Mouse (Mus musculus) brain, adult 2 months (tissue): ENCODE results near the gene Mall.

Experiments used
- DNase-seq: peaks from one replicate; pipeline ENCODE4 v3.0.0; 2011; ENCODE audit warnings: low read depth, low spot score

Mall gene

DNA sequence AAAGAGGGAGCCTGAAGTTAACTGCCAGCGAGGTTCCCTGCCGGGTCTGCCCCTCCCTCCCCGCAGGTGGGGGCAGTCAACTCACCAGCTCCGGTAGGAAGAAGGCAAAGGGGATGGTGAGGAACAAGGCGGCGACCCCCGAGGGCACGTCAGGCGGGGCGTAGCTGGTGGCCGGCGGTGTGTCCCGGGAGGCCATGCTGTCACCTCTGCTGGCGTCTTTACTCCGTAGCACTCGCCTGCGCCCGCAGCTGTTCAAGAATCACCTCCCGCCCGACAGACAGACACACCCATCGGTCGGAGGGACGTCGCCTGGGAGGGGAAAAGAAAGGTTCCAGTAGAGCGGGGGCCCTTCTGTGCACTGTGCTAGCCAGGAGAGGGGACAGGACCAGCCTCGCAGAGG lies at the start of gene Mall:
Gene Mall (minus strand): TSS at position 262 of the 400 bp plus-strand sequence.
- no peak for DNase-seq

DNA sequence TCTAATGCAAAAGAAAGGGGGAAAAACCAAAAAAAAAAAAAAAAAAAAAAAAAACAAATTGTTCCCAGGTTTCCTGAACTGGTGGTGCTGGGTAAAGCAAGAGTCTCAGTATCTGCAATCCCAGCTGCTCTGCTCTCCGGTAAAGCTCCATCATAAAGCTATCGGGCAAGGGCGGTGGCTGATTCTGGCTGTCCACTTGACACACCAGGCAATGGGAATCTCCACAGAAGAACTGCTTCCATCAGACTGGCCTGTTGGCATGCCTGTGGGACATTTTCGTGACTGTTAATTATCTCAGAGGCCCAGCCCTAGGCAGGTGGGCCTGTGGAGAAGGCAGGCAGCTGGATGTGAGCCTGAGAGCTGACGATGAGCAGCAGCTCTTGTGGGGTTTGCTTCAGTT lies 48.7 kb upstream of the Mall start:
- no peak for DNase-seq

DNA sequence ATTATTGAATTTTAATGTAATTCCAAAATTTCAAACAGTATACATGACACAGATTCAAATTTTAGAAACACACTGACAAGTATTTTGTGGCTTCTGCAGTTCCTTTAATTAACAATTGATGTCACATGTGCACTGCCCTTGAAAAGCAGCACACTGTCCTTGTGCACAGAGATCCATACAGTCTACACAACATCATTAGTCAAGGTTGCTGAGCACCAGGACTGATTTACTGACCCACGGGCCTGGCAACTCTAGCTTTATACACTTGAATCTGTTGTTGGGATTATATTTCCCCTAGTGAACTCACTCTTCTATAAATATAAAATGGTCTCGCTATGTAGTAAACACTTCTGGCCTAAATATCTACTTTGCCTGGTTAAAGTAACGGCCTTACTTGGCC lies 45.3 kb upstream of the Mall start:
- no peak for DNase-seq

DNA sequence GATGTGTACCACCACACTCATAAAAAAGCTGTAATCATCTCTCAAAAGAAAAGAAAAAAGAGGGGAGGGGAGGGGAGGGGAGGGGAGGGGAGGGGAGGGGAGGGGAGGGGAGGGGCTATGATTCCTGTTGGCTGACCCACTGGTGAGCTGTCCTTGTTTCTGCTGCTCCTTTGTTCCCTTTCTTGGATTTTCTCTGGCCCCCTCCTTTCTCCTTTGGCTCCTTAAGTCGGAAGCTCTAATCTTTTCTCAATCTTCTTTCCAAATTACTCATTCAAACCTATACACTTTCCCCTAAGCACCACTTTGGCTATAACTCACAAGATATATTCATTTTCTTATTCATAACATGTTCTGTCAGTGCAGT lies 44.8 kb upstream of the Mall start:
- no peak for DNase-seq

DNA sequence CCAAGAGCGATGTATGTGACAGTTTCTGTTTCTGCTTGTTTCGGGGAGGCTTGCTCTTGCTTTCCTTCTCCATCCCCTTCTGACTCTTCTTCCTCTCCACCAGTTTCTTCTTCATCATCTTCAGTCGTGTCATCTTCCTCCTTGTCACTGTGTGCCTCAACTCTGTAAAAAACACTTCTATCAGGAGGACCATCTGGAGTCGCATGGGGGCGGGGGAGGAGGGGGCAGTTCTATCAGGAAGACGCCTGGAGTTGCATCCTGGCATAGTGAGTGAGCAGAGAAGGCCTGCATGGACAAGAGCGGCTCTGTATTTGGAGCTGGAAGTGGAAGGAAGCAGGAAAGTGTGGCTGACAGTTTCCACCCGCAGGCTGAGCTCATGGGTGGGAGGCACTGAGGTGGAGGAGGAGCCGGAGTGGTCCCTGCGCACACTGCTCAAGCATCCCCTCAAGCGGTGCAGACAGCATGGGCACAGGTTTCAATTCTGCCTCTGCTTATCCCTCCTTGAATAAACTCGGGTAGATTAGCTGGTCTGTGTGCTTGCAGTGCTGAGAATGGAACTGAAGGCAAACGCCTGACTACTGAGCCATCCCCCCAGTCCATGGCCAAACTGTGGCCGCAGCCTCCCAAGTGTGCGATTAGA lies 44.3 kb upstream of the Mall start:
- DNase-seq = peak; percentile 46

DNA sequence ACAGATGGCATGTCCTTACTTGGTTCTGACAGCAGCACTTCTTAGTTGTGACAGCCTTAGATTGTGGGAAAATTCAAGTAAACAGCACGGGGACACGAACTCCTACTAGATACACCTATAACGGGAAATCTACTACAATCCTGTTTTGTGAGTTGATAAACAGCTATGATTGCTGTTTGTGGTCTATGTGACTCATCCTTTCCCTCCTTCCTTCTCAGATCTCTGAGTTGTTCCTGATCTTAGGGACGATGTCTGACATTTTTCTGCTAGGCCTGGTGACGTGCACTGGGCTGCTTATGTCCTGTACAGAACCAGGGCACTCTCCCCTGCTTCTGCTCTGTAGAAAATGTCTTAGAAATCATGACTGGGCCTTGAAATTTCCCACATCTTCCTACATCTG lies 31.9 kb upstream of the Mall start:
- no peak for DNase-seq

DNA sequence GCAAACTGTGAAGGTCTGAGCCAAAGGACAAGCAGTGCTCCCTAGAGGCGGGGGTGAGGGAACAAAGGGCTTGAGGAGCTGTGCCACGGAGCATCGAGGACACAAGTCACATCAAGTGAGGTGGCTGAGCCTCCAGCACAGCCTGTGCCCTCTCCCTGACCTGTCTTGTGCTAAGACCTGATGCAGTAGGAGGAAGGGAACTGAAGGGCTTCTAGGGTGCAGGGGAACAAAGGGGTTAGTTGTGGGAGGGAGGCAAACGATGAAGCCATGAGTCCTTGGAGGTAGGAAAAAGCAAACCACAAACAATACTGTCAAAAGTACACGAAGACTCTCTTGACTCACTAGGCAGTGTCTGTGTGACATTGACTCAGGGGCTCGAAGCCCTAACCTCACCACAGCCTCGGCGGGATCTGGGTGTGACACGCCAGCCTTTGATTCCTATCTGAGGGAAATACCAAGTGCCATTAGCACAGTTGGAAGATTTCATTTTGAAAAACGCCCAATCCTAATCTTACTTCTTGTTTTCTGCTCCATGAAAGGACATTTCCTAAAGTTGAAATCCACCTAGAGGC lies 30.8 kb upstream of the Mall start:
- no peak for DNase-seq

DNA sequence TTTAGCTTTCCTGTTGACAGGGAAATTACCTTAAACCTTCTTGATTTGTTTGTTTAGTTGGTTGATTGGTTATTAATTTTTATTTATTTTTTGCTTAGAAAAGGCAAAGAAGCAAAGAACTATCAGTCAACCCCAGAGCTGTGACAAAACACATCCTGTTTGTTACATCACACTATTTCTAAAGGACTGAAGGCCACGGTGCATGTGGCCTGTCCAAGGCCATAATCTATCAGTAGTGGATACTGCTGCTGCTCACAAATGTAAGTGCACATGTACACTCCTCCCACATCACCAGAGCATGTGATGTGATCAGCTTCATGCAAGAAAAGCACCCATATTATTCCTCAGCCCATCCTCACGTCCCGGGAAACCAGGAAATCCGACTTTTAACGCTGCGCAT lies 30.3 kb upstream of the Mall start:
- no peak for DNase-seq

DNA sequence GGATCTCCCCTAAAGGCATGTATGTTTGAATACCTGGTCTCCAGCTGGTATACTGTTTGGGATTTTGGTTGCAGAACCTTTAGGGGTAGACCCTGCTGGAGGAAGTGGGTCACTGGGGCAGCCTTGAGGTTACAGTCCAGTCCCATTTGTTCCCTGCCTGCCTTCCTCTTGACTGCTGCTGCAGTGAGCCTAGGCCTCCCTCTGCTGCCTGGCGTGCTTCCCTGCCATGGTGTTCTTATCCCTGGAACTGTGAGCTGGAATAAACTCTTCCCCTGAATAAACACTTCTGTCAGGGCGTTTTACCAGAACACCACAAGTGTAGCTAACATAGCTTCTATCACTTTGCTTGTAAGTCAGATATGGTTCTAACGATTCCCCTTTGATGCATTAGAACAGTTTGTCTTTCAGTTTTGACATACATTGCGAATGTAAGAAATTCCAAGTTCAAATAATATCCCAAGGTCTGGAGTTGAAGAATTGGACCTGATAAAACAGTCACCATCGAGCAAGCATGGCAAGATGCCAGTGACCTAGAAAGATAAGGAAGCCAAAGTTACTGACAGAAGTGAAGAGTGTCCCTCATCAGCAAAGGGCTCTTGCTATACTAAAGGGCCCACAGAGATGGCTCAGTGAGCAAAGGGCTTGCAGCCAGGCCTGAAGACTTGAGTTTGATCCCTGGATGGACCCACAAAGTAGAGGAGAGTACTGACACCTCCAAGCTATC lies 29.6 kb upstream of the Mall start:
- peak; percentile 20 for DNase-seq

DNA sequence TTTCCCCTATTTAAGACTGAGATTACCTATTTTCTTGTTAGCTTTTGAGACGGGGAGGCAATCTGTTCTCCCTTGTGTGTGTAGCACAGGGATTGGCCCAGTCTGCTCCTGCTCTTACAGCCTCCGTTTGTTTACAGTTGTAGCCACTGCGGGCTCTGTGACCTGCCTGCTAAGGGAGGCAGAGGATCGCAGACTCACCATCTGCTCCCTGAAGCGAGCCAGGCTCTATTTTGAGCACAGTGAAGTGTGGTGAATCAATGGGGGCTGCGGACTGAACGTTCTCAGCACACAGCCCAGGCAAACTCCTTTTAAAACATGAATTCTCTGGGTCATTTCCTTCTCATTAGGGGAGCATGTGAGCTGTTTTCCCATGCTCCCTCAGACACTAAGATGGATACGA lies 27.4 kb upstream of the Mall start:
- DNase-seq = peak; percentile 97

DNA sequence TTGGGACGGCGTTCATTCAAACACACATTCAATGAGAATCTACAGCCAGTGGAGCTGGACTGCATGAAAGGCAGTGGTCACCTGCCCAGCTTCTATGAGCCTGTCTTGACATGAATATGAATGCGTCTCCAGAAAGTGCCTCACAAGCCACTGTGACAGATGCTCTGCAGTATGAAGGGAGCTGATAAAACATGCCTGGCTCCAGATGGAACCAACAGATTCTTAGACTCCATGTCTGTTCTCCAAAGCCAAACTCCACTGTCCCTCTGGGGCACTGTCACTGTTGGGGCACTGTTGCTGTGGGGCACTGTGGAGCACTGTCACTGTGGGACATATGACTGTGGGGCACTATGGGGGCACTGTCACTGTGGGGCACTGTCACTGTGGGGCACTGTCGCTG lies 24.4 kb upstream of the Mall start:
- no peak for DNase-seq

DNA sequence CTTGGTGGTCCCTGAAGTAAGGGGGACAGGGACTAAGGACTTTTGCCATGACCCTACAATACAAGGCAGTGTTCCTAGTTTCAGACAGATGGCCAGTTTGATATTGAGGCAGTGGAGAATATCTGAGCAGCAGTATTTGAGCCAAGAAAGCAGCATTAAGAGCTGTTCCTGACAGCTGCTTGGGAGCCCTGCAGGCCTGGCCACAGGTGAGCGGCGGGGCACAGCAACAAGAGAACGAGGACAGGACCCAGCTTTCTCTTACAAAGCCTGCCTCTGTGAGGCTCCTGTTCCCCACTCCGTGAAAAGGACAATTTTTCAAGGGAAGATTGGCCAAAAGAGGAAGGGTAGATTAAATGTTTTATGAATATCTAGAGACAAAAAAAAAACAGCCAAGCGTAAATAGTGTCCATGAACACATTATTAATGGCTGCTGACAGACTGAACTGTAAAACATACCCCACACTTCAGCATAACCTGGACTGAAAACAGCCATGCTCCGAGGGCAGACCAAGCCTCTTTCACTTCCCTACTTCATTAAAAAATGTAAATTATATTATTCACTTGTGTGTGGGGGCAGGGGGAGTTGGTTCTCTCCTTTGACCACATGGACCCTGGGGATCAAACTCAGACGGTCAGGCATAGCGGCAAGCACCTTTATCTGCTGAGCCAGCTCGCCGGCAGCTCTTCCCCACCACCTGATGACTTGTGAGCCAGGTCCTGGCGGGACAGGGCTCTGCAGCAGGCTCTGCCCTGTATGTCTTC lies 22.3 kb upstream of the Mall start:
- DNase-seq = peak; percentile 11

DNA sequence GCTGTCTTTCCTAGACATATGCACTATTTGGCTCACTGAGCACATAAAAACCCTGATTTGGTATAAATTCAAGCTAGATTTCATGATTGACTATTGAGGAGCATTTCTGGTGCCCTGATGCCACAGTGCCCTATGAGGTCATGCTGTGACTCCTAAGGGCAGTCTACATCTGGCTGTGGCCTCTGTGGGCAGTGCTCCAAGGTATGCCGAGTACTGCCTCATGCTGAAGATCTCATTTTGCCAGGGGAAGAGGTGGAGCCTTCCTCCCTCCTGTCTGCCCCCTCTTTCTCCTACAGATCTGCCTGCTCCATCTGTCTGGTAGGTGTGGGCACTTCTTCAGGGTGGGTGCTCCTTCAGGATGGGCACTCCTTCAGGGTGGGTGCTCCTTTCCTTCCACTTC lies 19.6 kb upstream of the Mall start:
- DNase-seq = no peak

DNA sequence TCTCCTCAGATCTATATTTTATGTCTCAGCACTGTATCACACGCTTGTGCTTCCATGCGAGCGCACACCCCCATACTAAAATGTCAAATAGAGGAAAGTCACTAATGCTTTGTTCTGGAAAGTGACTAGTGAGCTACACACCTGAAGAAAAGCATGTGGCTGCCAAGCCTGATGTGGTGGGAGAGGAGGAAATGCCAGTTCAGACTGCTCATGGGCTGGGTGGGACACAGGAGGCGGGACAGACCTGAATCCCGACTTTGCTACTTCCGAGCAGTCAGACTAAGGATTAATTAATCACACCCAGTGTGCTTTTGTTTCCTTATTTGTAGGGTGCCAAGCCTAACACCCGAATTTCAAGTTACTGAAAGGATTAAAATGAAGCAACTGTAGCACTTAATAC lies 18.6 kb upstream of the Mall start:
- DNase-seq = no peak

DNA sequence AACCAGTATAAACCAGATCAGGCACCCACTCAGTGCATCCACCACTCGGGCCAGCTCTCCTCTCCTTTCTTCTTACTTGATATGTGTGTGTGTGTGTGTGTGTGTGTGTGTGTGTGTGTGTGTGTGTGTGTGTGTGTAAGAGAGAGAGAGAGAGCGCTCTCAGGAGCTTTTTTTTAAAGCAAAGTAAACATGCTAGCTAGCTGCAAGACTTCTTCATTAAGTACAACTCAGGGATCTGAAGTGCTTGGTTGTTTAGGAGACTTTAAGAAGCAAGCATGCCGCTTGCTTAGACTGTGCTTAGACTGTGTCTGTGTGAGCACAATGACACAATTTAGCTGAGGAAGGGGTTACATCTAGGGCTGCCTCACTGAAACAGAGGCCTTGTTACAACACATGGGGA lies 12.9 kb upstream of the Mall start:
- no peak for DNase-seq

DNA sequence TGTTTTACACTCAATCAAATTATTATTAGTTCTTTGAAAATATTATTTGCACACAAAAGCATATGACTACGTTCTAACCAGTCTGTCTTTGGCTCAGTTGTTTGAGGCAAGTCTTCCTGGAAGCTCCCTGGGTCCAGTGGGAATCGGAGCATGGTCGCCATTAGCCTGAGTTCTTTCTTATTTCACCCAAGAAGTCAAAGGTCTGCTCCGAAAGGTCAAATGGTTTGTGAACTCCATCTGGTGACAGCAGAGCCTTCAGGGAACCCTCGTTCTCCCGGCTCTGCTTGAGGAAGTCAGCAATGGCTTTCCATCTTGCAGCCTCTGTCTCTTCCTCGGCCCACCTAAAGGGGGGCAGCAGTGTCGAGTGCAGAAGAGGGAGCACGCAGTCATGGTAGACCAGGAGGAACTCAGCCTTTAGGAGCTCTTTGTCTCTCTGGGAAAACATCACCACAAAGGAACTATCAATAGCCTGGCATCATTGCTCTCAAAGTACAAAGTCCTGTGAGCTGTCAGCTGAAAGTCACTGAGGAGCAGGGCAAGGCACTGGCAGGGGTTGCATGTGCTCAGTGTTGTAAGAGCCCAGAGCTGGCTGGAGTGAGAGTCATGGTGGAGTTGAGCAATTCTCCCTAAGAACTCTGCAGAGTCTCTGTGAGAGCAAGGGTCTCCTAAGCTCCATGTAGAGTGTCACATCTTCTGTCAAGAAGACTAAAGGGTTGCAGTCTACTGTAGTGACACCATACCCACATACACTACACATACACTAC lies 11.2 kb upstream of the Mall start:
- DNase-seq = no peak

DNA sequence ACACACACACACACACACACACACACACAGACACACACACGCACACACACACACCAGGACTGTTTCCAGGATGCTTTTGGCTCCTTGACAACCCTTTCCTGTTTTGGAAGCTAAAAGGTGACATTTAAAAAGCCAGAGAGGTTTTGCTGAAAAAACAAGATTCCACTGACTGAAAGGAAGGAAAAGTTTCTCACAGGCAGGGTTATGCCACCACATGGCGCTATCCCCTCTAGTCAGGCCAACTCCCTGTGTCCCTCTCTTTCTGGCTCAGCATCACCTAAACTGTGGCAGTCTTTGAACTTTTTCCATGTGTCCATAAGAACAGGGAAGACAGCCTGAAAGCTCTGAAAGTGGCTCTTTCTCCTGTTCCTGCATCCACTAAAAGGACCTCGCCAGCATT lies 8.2 kb upstream of the Mall start:
- no peak for DNase-seq

DNA sequence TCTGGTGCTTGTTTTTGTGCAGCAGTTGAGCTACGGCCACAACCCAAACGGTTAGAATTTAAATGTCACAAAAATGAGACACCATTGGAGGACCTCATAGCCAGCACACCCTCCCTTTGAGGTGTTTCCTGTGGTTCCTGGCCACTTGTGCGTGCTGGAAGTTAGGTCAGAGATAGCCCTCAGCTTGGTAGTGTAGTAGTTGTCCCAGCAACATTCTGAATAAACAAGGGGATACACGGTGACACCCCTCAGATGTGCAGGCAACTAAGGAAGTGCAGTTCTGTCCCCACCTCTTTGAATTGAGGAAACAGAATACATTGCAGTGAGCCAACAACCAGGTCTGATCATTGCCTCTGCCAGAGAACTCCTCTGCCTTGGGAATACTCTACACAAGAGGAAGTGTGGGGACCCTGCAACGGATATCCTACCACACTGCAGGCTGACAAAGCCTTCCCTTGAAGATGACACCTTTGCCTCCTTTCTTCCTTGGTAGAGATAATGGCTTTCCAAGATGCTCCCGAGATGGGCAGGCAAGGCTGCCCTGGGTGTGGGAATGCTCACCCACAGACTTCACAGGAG lies 7.0 kb upstream of the Mall start:
- DNase-seq = no peak

DNA sequence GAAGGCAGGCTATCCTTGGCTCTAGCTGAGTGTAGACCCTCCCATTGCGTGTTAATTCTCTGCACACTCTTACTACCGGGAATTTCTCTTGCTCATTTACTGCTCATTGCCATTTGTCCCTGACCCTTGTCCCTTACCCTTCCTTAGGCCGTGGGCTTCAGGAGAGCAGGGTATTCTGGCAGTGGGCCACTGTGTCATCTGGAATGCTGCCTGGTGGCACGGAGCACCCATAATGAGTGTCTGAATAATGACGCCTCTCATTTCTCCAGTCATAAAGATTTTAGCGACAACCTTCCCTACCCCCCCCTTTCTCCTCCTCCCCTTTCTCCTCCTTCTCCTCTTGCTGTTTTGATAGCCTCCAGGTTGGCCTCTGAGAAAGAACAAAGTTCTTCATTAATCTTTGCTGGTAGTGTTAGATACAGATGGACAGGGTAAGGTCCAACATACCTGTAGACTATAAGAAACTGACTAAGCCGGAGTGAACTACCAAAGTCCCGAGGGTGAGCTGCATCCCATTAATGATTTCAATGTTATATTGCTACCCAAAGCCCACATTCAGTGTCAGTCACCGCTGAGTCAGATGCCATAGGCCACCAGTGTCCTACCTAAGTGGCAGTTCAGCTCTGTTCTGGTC lies 5.9 kb upstream of the Mall start:
- no peak for DNase-seq

DNA sequence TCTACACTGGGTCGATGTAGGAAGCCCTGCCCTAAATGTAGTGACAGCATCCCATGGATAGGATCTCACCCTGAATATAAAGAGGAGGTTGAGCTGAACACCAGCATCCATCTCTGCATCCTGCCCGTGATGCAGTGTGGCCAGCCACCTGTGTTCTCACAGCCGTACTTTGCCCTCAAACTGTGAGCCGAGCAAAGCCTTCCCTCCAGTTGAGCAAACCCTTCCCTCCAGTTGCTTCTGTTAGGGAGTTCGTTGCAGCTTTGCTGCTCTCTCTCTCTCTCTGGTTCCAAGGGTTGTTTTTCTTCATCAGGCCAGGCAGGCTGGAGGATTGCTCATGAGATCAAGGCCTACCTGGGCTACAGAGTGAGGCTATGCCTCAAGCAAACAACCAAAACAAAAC lies 5.2 kb upstream of the Mall start:
- DNase-seq = no peak
